Comparison of ENCODE assay signal across 8 mouse cellular contexts in the genomic region with DNA sequence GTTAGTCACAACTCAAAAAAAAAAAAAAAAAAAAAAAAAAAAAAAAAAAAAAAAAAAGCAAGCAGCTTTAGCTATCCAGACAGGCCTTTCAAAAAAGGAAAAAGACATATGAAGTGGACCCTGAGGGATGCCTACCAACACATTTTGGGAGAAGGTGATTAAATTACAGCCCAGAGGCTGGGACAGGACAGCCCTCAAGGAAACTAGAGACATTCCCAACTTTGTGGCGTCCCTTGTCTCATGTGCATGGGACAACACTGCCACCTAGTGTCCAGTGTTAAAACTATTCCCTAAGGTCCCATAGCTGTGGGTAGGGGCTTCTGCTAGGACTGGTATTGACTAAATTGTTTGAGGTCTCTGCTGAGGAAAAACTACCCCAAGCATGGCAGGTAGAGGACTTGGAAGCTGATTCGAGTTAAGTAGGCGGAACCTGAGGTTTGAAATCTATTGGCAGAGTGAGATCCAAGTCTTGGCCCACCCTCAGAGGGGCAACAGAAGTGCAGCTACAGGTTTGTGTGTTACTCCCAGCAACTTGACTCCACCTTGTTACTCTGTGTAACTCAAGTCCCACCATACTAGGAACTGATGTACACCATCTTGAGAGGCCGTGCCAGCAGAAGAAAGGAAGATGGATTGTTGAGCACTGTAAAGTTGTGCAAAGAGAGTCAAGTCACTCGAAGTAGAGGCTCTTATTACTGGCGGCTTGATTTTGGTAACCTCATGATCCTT. TPM values are rescaled to one million over a fixed set of nuclear protein-coding genes. Genes with fewer than 3 reads are reported as not detected.
DNase-seq lines count a peak whose midpoint lies in the region; ATAC-seq and TF ChIP-seq lines count a peak whose summit lies in the region.

No protein-coding gene starts in this region.

- H3K4me2 ChIP-seq in limb, embryonic 14.5 days (replicated peaks; ENCODE audit: low read depth, low read length, severe bottlenecking) = no peak overlapping the region
- H3K4me2 ChIP-seq in neural tube, embryonic 11.5 days (ENCODE audit: low read depth) = no peak overlapping the region

- H3K4me1 ChIP-seq in kidney, adult 2 months (ENCODE audit: control insufficient read depth, insufficient read depth, low read length) = no peaks in the 10 kb centered on the region
- H3K4me1 ChIP-seq in limb, embryonic 14.5 days (ENCODE audit: control insufficient read depth, insufficient read depth, low read length) = no peaks in the 10 kb centered on the region; the same call in 1 of the 2 replicates
- no peaks in the 10 kb centered on the region for H3K4me1 ChIP-seq in neural tube, embryonic 11.5 days (ENCODE audit: control insufficient read depth, insufficient read depth, low read length)

- no peaks in the 10 kb centered on the region for H3K36me3 ChIP-seq in kidney, adult 2 months (ENCODE audit: control insufficient read depth, insufficient read depth, low read length)
- H3K36me3 ChIP-seq in limb, embryonic 14.5 days (ENCODE audit: control insufficient read depth, insufficient read depth, low read length) = no peaks in the 10 kb centered on the region
- no peaks in the 10 kb centered on the region for H3K36me3 ChIP-seq in neural tube, embryonic 11.5 days (ENCODE audit: control insufficient read depth, insufficient read depth, low read length)

- peak; percentile 54 for DNase-seq in 416B (ENCODE audit: low read depth)
- DNase-seq in R1 (ENCODE audit: low read depth, low spot score) = peak; percentile 70
- DNase-seq in cerebellum, postnatal 14 days = peak; percentile 80 to 84
- DNase-seq in gastrocnemius, adult 2 months = peak; percentile 54
- peak; percentile 60 for DNase-seq in kidney, adult 2 months
- DNase-seq in limb, embryonic 14.5 days (ENCODE audit: low spot score) = peak; percentile 76
- DNase-seq in neural tube, embryonic 11.5 days (ENCODE audit: low spot score) = peak; percentile 75
- peak; percentile 50 for DNase-seq in yolk sac, embryonic 10.5 days (ENCODE audit: low spot score)

- H3K4me3 ChIP-seq in gastrocnemius, adult 2 months = no peak overlapping the region
- no peak overlapping the region for H3K4me3 ChIP-seq in kidney, adult 2 months (ENCODE audit: insufficient read depth, low read depth, low read length)
- H3K4me3 ChIP-seq in limb, embryonic 14.5 days (replicated peaks; ENCODE audit: low read length) = no peak overlapping the region
- H3K4me3 ChIP-seq in neural tube, embryonic 11.5 days (ENCODE audit: low read depth, low read length) = no peak overlapping the region

- intact Hi-C loops in gastrocnemius, adult 2 months (cut with DNase I) = loop anchor here (1.0 to 2.0 kb wide), 3 partner anchors 107 to 240 kb away; no protein-coding TSS in a partner anchor

- no peak overlapping the region for H3K27ac ChIP-seq in gastrocnemius, adult 2 months
- no peak overlapping the region for H3K27ac ChIP-seq in kidney, adult 2 months (ENCODE audit: insufficient read depth, low read depth, low read length)
- no peak overlapping the region for H3K27ac ChIP-seq in limb, embryonic 14.5 days (replicated peaks; ENCODE audit: low read depth, low read length)
- no peak overlapping the region for H3K27ac ChIP-seq in neural tube, embryonic 11.5 days (ENCODE audit: low read depth, low read length)

- peak; percentile 85 for ATAC-seq in limb, embryonic 14.5 days (ENCODE audit: low FRiP score, low read depth)
- ATAC-seq in neural tube, embryonic 11.5 days (ENCODE audit: insufficient read depth, low FRiP score, low TSS enrichment) = peak; percentile 76

- no peak overlapping the region for H3K9ac ChIP-seq in limb, embryonic 14.5 days (ENCODE audit: low read depth, low read length, severe bottlenecking)
- no peak overlapping the region for H3K9ac ChIP-seq in neural tube, embryonic 11.5 days (ENCODE audit: low read length)

- 43% methylated on average over 6 of the region's 6 CpGs for WGBS in kidney, adult 2 months
- WGBS in limb, embryonic 14.5 days = 41% methylated on average over 6 of the region's 6 CpGs
- WGBS in neural tube, embryonic 11.5 days = 45% methylated on average over 6 of the region's 6 CpGs

- peak; percentile 93 for TF ChIP-seq CTCF in gastrocnemius, adult 2 months (IDR thresholded peaks at IDR 0.05)
- peak; percentile 87 for TF ChIP-seq CTCF in kidney, adult 2 months (conservative IDR thresholded peaks at IDR 0.05; ENCODE audit: insufficient read depth, insufficient read length, low read depth, low read length)

- H3K27me3 ChIP-seq in kidney, adult 2 months (replicated peaks; ENCODE audit: control insufficient read depth, insufficient read depth, low read length) = no peaks in the 10 kb centered on the region
- H3K27me3 ChIP-seq in limb, embryonic 14.5 days (ENCODE audit: control insufficient read depth, insufficient read depth, low read length) = no peaks in the 10 kb centered on the region
- no peaks in the 10 kb centered on the region for H3K27me3 ChIP-seq in neural tube, embryonic 11.5 days (ENCODE audit: control insufficient read depth, insufficient read depth, low read length)

- TF ChIP-seq POLR2A in kidney, adult 2 months (IDR thresholded peaks at IDR 0.05; ENCODE audit: low read depth, low read length) = no peak
- no peak for TF ChIP-seq POLR2A in limb, embryonic 14.5 days (IDR thresholded peaks at IDR 0.05; ENCODE audit: borderline replicate concordance, extremely low read depth, insufficient read depth, insufficient read length)

- no peaks in the 10 kb centered on the region for H3K9me3 ChIP-seq in limb, embryonic 14.5 days (ENCODE audit: control insufficient read depth, low read length)
- no peaks in the 10 kb centered on the region for H3K9me3 ChIP-seq in neural tube, embryonic 11.5 days (ENCODE audit: control insufficient read depth, low read length)

RNA-seq across cellular contexts. Expression of a gene that starts 26.6 kb away (rescaled TPM):
- not detected for total RNA-seq in gastrocnemius, adult 2 months (2021)
- 0.23 and 0.33 TPM in 2 replicates for polyA plus RNA-seq in kidney, adult 2 months (2012; rRNA removed)
- 4.4 and 5.2 TPM in 2 replicates for polyA plus RNA-seq in limb, embryonic 14.5 days (2012; rRNA removed)
- 3.1 and 3.8 TPM in 2 replicates for polyA plus RNA-seq in limb, embryonic 14.5 days (2014; fragmentation: Nextera tagmentation; extraction: Ambion mirVana)
- polyA plus RNA-seq in neural tube, embryonic 11.5 days (2014; fragmentation: Nextera tagmentation; extraction: Ambion mirVana) = 3.9 and 4.6 TPM in 2 replicates
